Mouse (Mus musculus) ES-E14 (cell line): Measurements from ENCODE around the gene Camkk2.

Experiments used
- HCFC1 ChIP-seq: IDR thresholded peaks from 2 replicates; pipeline ENCODE4 v1.6.1; 2012; ENCODE audit warnings: low read length, inconsistent platforms, borderline replicate concordance; ENCODE audit not compliant: insufficient read depth
- MAFK ChIP-seq: IDR thresholded peaks from 2 replicates; pipeline ENCODE4 v1.6.1; 2014; ENCODE audit warnings: mild to moderate bottlenecking, low read depth, low read length, inconsistent platforms; ENCODE audit not compliant: insufficient read depth
- ZC3H11A ChIP-seq: IDR thresholded peaks from 2 replicates; pipeline ENCODE4 v1.6.1; 2012; ENCODE audit warnings: low read depth, mild to moderate bottlenecking, inconsistent platforms, low read length, borderline replicate concordance

GRCm38 (mm10) chr5:122690486-122690885 is 88.7 kb downstream of the Camkk2 start:
- TF ChIP-seq MAFK (no peak), HCFC1 (no peak), ZC3H11A (no peak)
